Mouse (Mus musculus) ES-E14 (cell line): Measurements from ENCODE around the gene Cd86.

Source experiments
- CHD2 ChIP-seq: IDR thresholded peaks from 2 replicates; pipeline ENCODE4 v1.6.1; 2014; ENCODE audit warnings: mild to moderate bottlenecking, low read depth, low read length, inconsistent platforms
- MAFK ChIP-seq: IDR thresholded peaks from 2 replicates; pipeline ENCODE4 v1.6.1; 2014; ENCODE audit warnings: mild to moderate bottlenecking, low read depth, low read length, inconsistent platforms; ENCODE audit not compliant: insufficient read depth
- ZC3H11A ChIP-seq: IDR thresholded peaks from 2 replicates; pipeline ENCODE4 v1.6.1; 2012; ENCODE audit warnings: low read depth, mild to moderate bottlenecking, inconsistent platforms, low read length, borderline replicate concordance

DNA sequence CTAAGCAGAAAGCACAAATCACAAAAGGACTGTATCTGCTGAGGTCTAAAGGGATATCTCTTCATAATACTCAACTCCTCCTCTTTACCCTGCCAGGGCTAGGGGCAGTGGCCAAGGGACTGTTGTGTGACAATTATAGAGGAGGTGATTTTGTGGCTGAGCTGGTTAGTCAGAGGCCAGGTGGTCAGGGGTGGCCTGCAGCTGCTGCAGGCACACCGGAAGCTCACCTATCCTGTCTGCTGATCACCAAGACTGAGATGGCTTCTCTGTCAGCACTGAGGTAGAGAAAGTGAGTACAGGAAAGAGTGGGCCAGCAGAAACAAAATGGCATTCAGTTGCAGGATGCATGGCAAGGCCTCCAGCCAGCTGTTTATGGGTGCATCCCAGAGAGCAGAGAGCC, 38.1 kb downstream of the Cd86 start:
- TF ChIP-seq MAFK (no peak), CHD2 (no peak), ZC3H11A (no peak)
